Mouse (Mus musculus) megakaryocyte-erythroid progenitor cell, adult 5-6 weeks (primary cell): ENCODE measurements around the gene 2410004B18Rik. TPM values are rescaled to one million over a fixed set of nuclear protein-coding genes. Genes with fewer than 3 reads are reported as not detected.

ENCODE experiments used
- ATAC-seq: replicated peaks from 2 replicates; pipeline ENCODE4 v1.8.0; 2016; ENCODE audit warnings: mild to moderate bottlenecking, inconsistent platforms; ENCODE audit not compliant: severe bottlenecking, poor library complexity, low FRiP score, low TSS enrichment
- total RNA-seq, 2 experiments: library from RNA; stranded (forward) in 1 of 2; stranded (reverse) in 1 of 2; fragments of 200-1000, 215-1000 nt in 1 of 2; fragments of >200 nt in 1 of 2; fragmentation: Nextera tagmentation in 1 of 2; gene quantifications; 2 replicates each; pipeline ENCODE4 v1.2.3; 2014 to 2017

2410004B18Rik gene
- total RNA-seq, 2 experiments from 2014 or later, result 19.4 to 20.3 TPM

GRCm38 (mm10) chr3:145924649-145925337 is 13.0 kb upstream of the 2410004B18Rik start:
- ATAC-seq, result peak; percentile 54

- ATAC-seq, result no peak
Observed at GRCm38 (mm10) chr3:145925506-145925905, 12.3 kb upstream of the 2410004B18Rik start.

- no peak for ATAC-seq
Observed at GRCm38 (mm10) chr3:145929525-145930400, 8.1 kb upstream of the 2410004B18Rik start.

GRCm38 (mm10) chr3:145933845-145934244 is 4.0 kb upstream of the 2410004B18Rik start:
- ATAC-seq, result no peak

- no peak for ATAC-seq
Observed at GRCm38 (mm10) chr3:145938405-145939349, 863 bp downstream of the 2410004B18Rik start.

- peak; percentile 75 for ATAC-seq
Observed at GRCm38 (mm10) chr3:145939402-145939801, 1.6 kb downstream of the 2410004B18Rik start.

- no peak for ATAC-seq
Observed at GRCm38 (mm10) chr3:145939971-145940370, 2.2 kb downstream of the 2410004B18Rik start.

- peak; percentile 45 for ATAC-seq
Observed at GRCm38 (mm10) chr3:145941971-145942370, 4.2 kb downstream of the 2410004B18Rik start.

- peak; percentile 77 for ATAC-seq
Observed at GRCm38 (mm10) chr3:145944348-145944747, 6.5 kb downstream of the 2410004B18Rik start.

- ATAC-seq, result 0 out of 2 replicates have a peak, but pooled peaks have one; percentile 32
Observed at GRCm38 (mm10) chr3:145945904-145946303, 8.1 kb downstream of the 2410004B18Rik start.

GRCm38 (mm10) chr3:145946654-145947053 is 8.8 kb downstream of the 2410004B18Rik start:
- ATAC-seq, result no peak

GRCm38 (mm10) chr3:145947539-145948204 is 9.9 kb downstream of the 2410004B18Rik start:
- no peak for ATAC-seq

- peak; percentile 66 for ATAC-seq
Observed at GRCm38 (mm10) chr3:145950034-145950814, 12.4 kb downstream of the 2410004B18Rik start.

- no peak for ATAC-seq
Observed at GRCm38 (mm10) chr3:145950815-145951130, 13.0 kb downstream of the 2410004B18Rik start.

- no peak for ATAC-seq
Observed at GRCm38 (mm10) chr3:145951287-145952165, 13.7 kb downstream of the 2410004B18Rik start.

GRCm38 (mm10) chr3:145952945-145953344 is 15.1 kb downstream of the 2410004B18Rik start:
- ATAC-seq, result no peak

GRCm38 (mm10) chr3:145953411-145953810 is 15.6 kb downstream of the 2410004B18Rik start:
- ATAC-seq, result no peak
